Mouse (Mus musculus) ES-CJ7 (cell line): ENCODE measurements around the gene Ptpn14.

ENCODE experiments used
- DNase-seq: peaks from one replicate; pipeline ENCODE4 v3.0.0; 2011; ENCODE audit warnings: low read depth, low spot score

Ptpn14 gene

GRCm38 (mm10) chr1:189770516-189770915, 42.4 kb downstream of the Ptpn14 start:
- no peak for DNase-seq

- DNase-seq = no peak
Measured at GRCm38 (mm10) chr1:189772707-189773106, 44.6 kb downstream of the Ptpn14 start.

- DNase-seq = no peak
Measured at GRCm38 (mm10) chr1:189774778-189775177, 46.7 kb downstream of the Ptpn14 start.

- no peak for DNase-seq
Measured at GRCm38 (mm10) chr1:189777207-189777606, 49.1 kb downstream of the Ptpn14 start.

- peak; percentile 64 for DNase-seq
Measured at GRCm38 (mm10) chr1:189778343-189778742, 50.3 kb downstream of the Ptpn14 start.

GRCm38 (mm10) chr1:189779226-189779625, 51.2 kb downstream of the Ptpn14 start:
- peak; percentile 41 for DNase-seq

- DNase-seq = no peak
Measured at GRCm38 (mm10) chr1:189781721-189782345, 53.8 kb downstream of the Ptpn14 start.

GRCm38 (mm10) chr1:189782709-189783108, 54.6 kb downstream of the Ptpn14 start:
- DNase-seq = no peak

GRCm38 (mm10) chr1:189784503-189784902, 56.4 kb downstream of the Ptpn14 start:
- DNase-seq = peak; percentile 27

GRCm38 (mm10) chr1:189786707-189787485, 58.8 kb downstream of the Ptpn14 start:
- DNase-seq = peak; percentile 34

GRCm38 (mm10) chr1:189789545-189789944, 61.5 kb downstream of the Ptpn14 start:
- DNase-seq = no peak

GRCm38 (mm10) chr1:189790666-189791065, 62.6 kb downstream of the Ptpn14 start:
- no peak for DNase-seq

GRCm38 (mm10) chr1:189791534-189792217, 63.6 kb downstream of the Ptpn14 start:
- no peak for DNase-seq

- DNase-seq = no peak
Measured at GRCm38 (mm10) chr1:189792560-189793195, 64.6 kb downstream of the Ptpn14 start.

- DNase-seq = no peak
Measured at GRCm38 (mm10) chr1:189798949-189799348, 70.9 kb downstream of the Ptpn14 start.

GRCm38 (mm10) chr1:189800211-189800961, 72.3 kb downstream of the Ptpn14 start:
- DNase-seq = no peak

- DNase-seq = no peak
Measured at GRCm38 (mm10) chr1:189801303-189801702, 73.2 kb downstream of the Ptpn14 start.

GRCm38 (mm10) chr1:189802575-189802974, 74.5 kb downstream of the Ptpn14 start:
- DNase-seq = no peak

GRCm38 (mm10) chr1:189803742-189804141, 75.7 kb downstream of the Ptpn14 start:
- no peak for DNase-seq

- no peak for DNase-seq
Measured at GRCm38 (mm10) chr1:189806533-189807297, 78.6 kb downstream of the Ptpn14 start.

GRCm38 (mm10) chr1:189808015-189808414, 79.9 kb downstream of the Ptpn14 start:
- no peak for DNase-seq
